17 mouse cellular contexts compared by ENCODE assay signal in genomic region chr2:142286761-142287160, GRCm38 (mm10).
DNase-seq lines count a peak whose midpoint lies in the region; ATAC-seq and TF ChIP-seq lines count a peak whose summit lies in the region.
"Had no signal": no experiment of that assay in that cellular context is flagged by ENCODE, and none has a peak within 500 bp of the region (broad histone marks: within the 10 kb centered on the region; RNA-seq: fewer than 3 reads in every experiment).

No protein-coding gene starts in this region.

- DNase-seq in midbrain, postnatal 0 days (ENCODE audit: low spot score) = peak; percentile 12
- DNase-seq in cerebellum, adult 8-10 months = peak; percentile 70
- DNase-seq in cerebellum, postnatal 14 days = peak; percentile 73 to 90
- no peak for DNase-seq in gastrocnemius, postnatal 36 days
- no peak for DNase-seq in thymus, adult 2 months
- DNase-seq: adrenal gland, postnatal 25 days; heart, adult 2 months; heart, postnatal 14 days; kidney, adult 11 months had no signal

- TF ChIP-seq POLR2A in thymus, adult 2 months (IDR thresholded peaks at IDR 0.05; ENCODE audit: control insufficient read depth, extremely low read depth, insufficient read depth, low read length, poor library complexity) = no peak

- H3K4me3 ChIP-seq in midbrain, postnatal 0 days (ENCODE audit: low read depth, low read length) = no peak overlapping the region
- no peak overlapping the region for H3K4me3 ChIP-seq in midbrain, embryonic 15.5 days
- no peak overlapping the region for H3K4me3 ChIP-seq in kidney, embryonic 16.5 days (ENCODE audit: low read length)
- H3K4me3 ChIP-seq in thymus, adult 2 months (ENCODE audit: control insufficient read depth, insufficient read depth, low read length) = no peak overlapping the region
- H3K4me3 ChIP-seq: embryonic facial prominence, embryonic 12.5 days; forebrain, embryonic 15.5 days; heart, adult 2 months; heart, embryonic 15.5 days; hindbrain, embryonic 13.5 days had no signal

- no peak for TF ChIP-seq CTCF in midbrain, postnatal 0 days (IDR thresholded peaks at IDR 0.05)
- no peak for TF ChIP-seq CTCF in thymus, adult 2 months (IDR thresholded peaks at IDR 0.05; ENCODE audit: borderline replicate concordance, control insufficient read depth, extremely low read depth, insufficient read depth, low read length, poor library complexity)

- H3K27me3 ChIP-seq in midbrain, postnatal 0 days (ENCODE audit: insufficient read depth, low read length) = no peaks in the 10 kb centered on the region
- H3K27me3 ChIP-seq in midbrain, embryonic 15.5 days (replicated peaks) = no peaks in the 10 kb centered on the region
- H3K27me3 ChIP-seq in kidney, embryonic 16.5 days (ENCODE audit: insufficient read depth, low read length) = no peaks in the 10 kb centered on the region
- no peaks in the 10 kb centered on the region for H3K27me3 ChIP-seq in thymus, adult 2 months (ENCODE audit: control insufficient read depth, insufficient read depth, low read length)
- H3K27me3 ChIP-seq: embryonic facial prominence, embryonic 12.5 days; forebrain, embryonic 15.5 days; heart, embryonic 15.5 days; hindbrain, embryonic 13.5 days had no signal

- ATAC-seq in midbrain, postnatal 0 days (ENCODE audit: low FRiP score) = no peak
- ATAC-seq in midbrain, embryonic 15.5 days (replicated peaks) = no peak
- ATAC-seq in kidney, embryonic 16.5 days (ENCODE audit: low FRiP score, low TSS enrichment) = no peak
- ATAC-seq: forebrain, embryonic 15.5 days; hindbrain, postnatal 0 days had no signal

- WGBS in midbrain, postnatal 0 days = 63% methylated on average over 1 of the region's 1 CpGs
- WGBS in midbrain, embryonic 15.5 days = 61% methylated on average over 1 of the region's 1 CpGs
- 36% methylated on average over 1 of the region's 1 CpGs for WGBS in kidney, embryonic 16.5 days
- 39% methylated on average over 1 of the region's 1 CpGs for WGBS in thymus, adult 2 months

- intact Hi-C loops in gastrocnemius, postnatal 36 days (cut with DNase I) = no loop called here

- no peaks in the 10 kb centered on the region for H3K4me1 ChIP-seq in midbrain, postnatal 0 days (ENCODE audit: insufficient read depth, low read length)
- no peaks in the 10 kb centered on the region for H3K4me1 ChIP-seq in midbrain, embryonic 15.5 days
- H3K4me1 ChIP-seq in kidney, embryonic 16.5 days (ENCODE audit: insufficient read depth, low read length) = no peaks in the 10 kb centered on the region
- H3K4me1 ChIP-seq in thymus, adult 2 months (replicated peaks; ENCODE audit: control insufficient read depth, insufficient read depth, low read length) = no peaks in the 10 kb centered on the region
- H3K4me1 ChIP-seq: embryonic facial prominence, embryonic 12.5 days; forebrain, embryonic 15.5 days; heart, embryonic 15.5 days; hindbrain, embryonic 13.5 days had no signal

- H3K36me3 ChIP-seq in midbrain, postnatal 0 days (ENCODE audit: insufficient read depth, low read length) = no peaks in the 10 kb centered on the region
- no peaks in the 10 kb centered on the region for H3K36me3 ChIP-seq in midbrain, embryonic 15.5 days (replicated peaks)
- H3K36me3 ChIP-seq in kidney, embryonic 16.5 days (ENCODE audit: insufficient read depth, low read length) = no peaks in the 10 kb centered on the region
- H3K36me3 ChIP-seq in thymus, adult 2 months (ENCODE audit: control insufficient read depth, insufficient read depth, low read length) = no peaks in the 10 kb centered on the region
- H3K36me3 ChIP-seq: embryonic facial prominence, embryonic 12.5 days; forebrain, embryonic 15.5 days; heart, embryonic 15.5 days; hindbrain, embryonic 13.5 days had no signal

- no peak overlapping the region for H3K9ac ChIP-seq in midbrain, postnatal 0 days (replicated peaks; ENCODE audit: low read length, poor library complexity, severe bottlenecking)
- H3K9ac ChIP-seq in midbrain, embryonic 15.5 days = no peak overlapping the region
- no peak overlapping the region for H3K9ac ChIP-seq in kidney, embryonic 16.5 days (replicated peaks; ENCODE audit: low read length)
- H3K9ac ChIP-seq: embryonic facial prominence, embryonic 12.5 days; forebrain, embryonic 15.5 days; heart, embryonic 15.5 days; hindbrain, embryonic 13.5 days had no signal

- H3K27ac ChIP-seq in midbrain, postnatal 0 days (ENCODE audit: low read depth, low read length) = no peak overlapping the region
- H3K27ac ChIP-seq in midbrain, embryonic 15.5 days = no peak overlapping the region
- H3K27ac ChIP-seq in kidney, embryonic 16.5 days (ENCODE audit: low read length) = no peak overlapping the region
- H3K27ac ChIP-seq in thymus, adult 2 months (ENCODE audit: control insufficient read depth, insufficient read depth, low read length) = no peak overlapping the region
- H3K27ac ChIP-seq: embryonic facial prominence, embryonic 12.5 days; forebrain, embryonic 15.5 days; heart, adult 2 months; heart, embryonic 15.5 days; hindbrain, embryonic 13.5 days; hindbrain, postnatal 0 days had no signal

- H3K4me2 ChIP-seq in midbrain, postnatal 0 days (ENCODE audit: low read depth, low read length, poor library complexity, severe bottlenecking) = no peak overlapping the region
- no peak overlapping the region for H3K4me2 ChIP-seq in midbrain, embryonic 15.5 days
- no peak overlapping the region for H3K4me2 ChIP-seq in kidney, embryonic 16.5 days (replicated peaks; ENCODE audit: low read depth, low read length)
- H3K4me2 ChIP-seq: embryonic facial prominence, embryonic 12.5 days; forebrain, embryonic 15.5 days; heart, embryonic 11.5 days; heart, embryonic 15.5 days; hindbrain, embryonic 13.5 days had no signal

- H3K9me3 ChIP-seq in midbrain, postnatal 0 days (ENCODE audit: low read length) = no peaks in the 10 kb centered on the region
- H3K9me3 ChIP-seq in midbrain, embryonic 15.5 days = no peaks in the 10 kb centered on the region
- no peaks in the 10 kb centered on the region for H3K9me3 ChIP-seq in kidney, embryonic 16.5 days (ENCODE audit: low read length)
- H3K9me3 ChIP-seq: embryonic facial prominence, embryonic 12.5 days; forebrain, embryonic 15.5 days; heart, embryonic 15.5 days; hindbrain, embryonic 13.5 days had no signal

Comparison
In these comparisons a context has a peak if more than half of its experiments do, and no peak if none do; other contexts are left out.
1. DNase-seq: peak in midbrain, postnatal 0 days (single experiment), cerebellum, adult 8-10 months (single experiment) and cerebellum, postnatal 14 days (2 of 2); none in gastrocnemius, postnatal 36 days (0 of 2) and thymus, adult 2 months (single experiment).